Mouse (Mus musculus) forebrain, embryonic 14.5 days (tissue): ENCODE measurements around the gene Ubr1. TPM values are rescaled to one million over a fixed set of nuclear protein-coding genes. Genes with fewer than 3 reads are reported as not detected.
"Not testable (repeated sequence)": the region's sequence is repeated elsewhere in the genome, so short reads cannot be mapped to it uniquely, and the experiment has no call there.

ENCODE experiments used
- ATAC-seq: fragments of 200-750 bp; cut with Nextera tagmentation; 2 replicates; pipeline ENCODE4 v1.8.0; 2017; ENCODE audit warnings: mild to moderate bottlenecking, moderate library complexity
- DNase-seq: peaks from one replicate; pipeline ENCODE4 v3.0.0-alpha.2; 2015; ENCODE audit warnings: low spot score
- H3K27ac ChIP-seq: fragments of 300-500 bp; sonication (generic); 2 replicates; pipeline ENCODE4 v1.5.1; 2014; ENCODE audit warnings: low read depth, mild to moderate bottlenecking, control low read depth, low read length, moderate library complexity
- H3K27me3 ChIP-seq: fragments of 300-500 bp; sonication (generic); replicated peaks from 2 replicates; pipeline ENCODE4 v1.6.1; 2014; ENCODE audit warnings: low read length, control low read depth, mixed read lengths; ENCODE audit not compliant: control insufficient read depth, insufficient read depth
- H3K36me3 ChIP-seq: fragments of 300-500 bp; sonication (generic); 2 replicates; pipeline ENCODE4 v1.6.1; 2014; ENCODE audit warnings: low read length, control low read depth; ENCODE audit not compliant: control insufficient read depth, insufficient read depth
- H3K4me1 ChIP-seq: fragments of 300-500 bp; sonication (generic); 2 replicates; pipeline ENCODE4 v1.6.1; 2014; ENCODE audit warnings: antibody characterized with exemption, low read length, control low read depth; ENCODE audit not compliant: control insufficient read depth, insufficient read depth
- H3K4me2 ChIP-seq: fragments of 300-500 bp; sonication (generic); 2 replicates; pipeline ENCODE4 v1.6.1; 2014; ENCODE audit warnings: mild to moderate bottlenecking, control low read depth, low read length
- H3K4me3 ChIP-seq: fragments of 300-500 bp; sonication (generic); 2 replicates; pipeline ENCODE4 v1.5.1; 2014; ENCODE audit warnings: low read depth, low read length, control low read depth
- H3K9ac ChIP-seq: fragments of 300-500 bp; sonication (generic); 2 replicates; pipeline ENCODE4 v1.6.1; 2014; ENCODE audit warnings: mild to moderate bottlenecking, low read length, control low read depth, moderate library complexity
- H3K9me3 ChIP-seq: fragments of 300-500 bp; sonication (generic); replicated peaks from 2 replicates; pipeline ENCODE4 v1.6.1; 2016; ENCODE audit warnings: low read length, control low read depth, mixed read lengths; ENCODE audit not compliant: control insufficient read depth
- WGBS: fragments of 180-500 bp; shearing (Covaris S2); extraction: QIAGEN DNeasy Blood & Tissue Kit; methylation state at CpG from one replicate; pipeline ENCODE4 v1.1.7; 2014; 5-methylcytosine and 5-hydroxymethylcytosine counted together
- polyA plus RNA-seq: library from polyadenylated mRNA; unstranded; fragments of >200 nt; fragmentation: Nextera tagmentation; extraction: Ambion mirVana; gene quantifications from 2 replicates; pipeline ENCODE4 v1.2.1, GENCODE M21; 2014

The Ubr1 gene
- polyA plus RNA-seq, 1 experiment from 2014 or later = 23.8 TPM

- no peaks in the 10 kb centered on the region for H3K9me3 ChIP-seq
- no peaks in the 10 kb centered on the region for H3K27me3 ChIP-seq
- H3K4me2 ChIP-seq = no peak overlapping the region
- H3K9ac ChIP-seq = no peak overlapping the region
- ATAC-seq (no peak), DNase-seq (peak; percentile 26)
- H3K27ac ChIP-seq = no peak overlapping the region
- 35% methylated on average over 2 of the region's 2 CpGs for WGBS
- no peaks in the 10 kb centered on the region for H3K4me1 ChIP-seq
- H3K36me3 ChIP-seq = no peaks in the 10 kb centered on the region
- no peak overlapping the region for H3K4me3 ChIP-seq
Measured at GRCm38 (mm10) chr2:120978693-120979037, 8.2 kb upstream of the Ubr1 start.

GRCm38 (mm10) chr2:120977926-120978692, 7.6 kb upstream of the Ubr1 start:
- H3K4me1 ChIP-seq = no peaks in the 10 kb centered on the region
- no peaks in the 10 kb centered on the region for H3K9me3 ChIP-seq
- peak overlapping the region; percentile 89 for H3K9ac ChIP-seq
- ATAC-seq = no peak
- no peak for DNase-seq
- H3K27me3 ChIP-seq = no peaks in the 10 kb centered on the region
- peak overlapping the region; percentile 91 for H3K4me2 ChIP-seq
- H3K4me3 ChIP-seq = peak overlapping the region; percentile 75
- peak overlapping the region; percentile 72; the same call in 1 of the 2 replicates for H3K27ac ChIP-seq
- H3K36me3 ChIP-seq = no peaks in the 10 kb centered on the region
- WGBS = 82% methylated on average over 8 of the region's 8 CpGs

GRCm38 (mm10) chr2:120976990-120977925, 6.7 kb upstream of the Ubr1 start, which contains the start of gene Tmem62:
TSS of gene Tmem62 (plus strand) at chr2:120977017.
- Histone ChIP-seq H3K4me3 (peak within 1 kb of the TSS; percentile 75), H3K27ac (peak within 1 kb of the TSS; percentile 72), H3K36me3 (no peaks in the 10 kb centered on the region), H3K4me1 (no peaks in the 10 kb centered on the region), H3K9me3 (no peaks in the 10 kb centered on the region), H3K9ac (peak within 1 kb of the TSS; percentile 89), H3K4me2 (peak within 1 kb of the TSS; percentile 91), H3K27me3 (no peaks in the 10 kb centered on the region)
- DNase-seq = peak; percentile 48
- peak; percentile 78 for ATAC-seq
- under 1% methylated on average over 58 of the region's 71 CpGs for WGBS

- ATAC-seq (no peak), DNase-seq (peak; percentile 8)
- Histone ChIP-seq H3K4me3 (no peak overlapping the region), H3K4me2 (peak overlapping the region; percentile 91; the same call in 1 of the 2 replicates), H3K9me3 (no peaks in the 10 kb centered on the region), H3K27ac (no peak overlapping the region), H3K36me3 (no peaks in the 10 kb centered on the region), H3K9ac (no peak overlapping the region), H3K4me1 (no peaks in the 10 kb centered on the region), H3K27me3 (no peaks in the 10 kb centered on the region)
- WGBS = 52% methylated on average over 4 of the region's 4 CpGs
Measured at GRCm38 (mm10) chr2:120976308-120976707, 5.8 kb upstream of the Ubr1 start.

- no peak overlapping the region for H3K4me2 ChIP-seq
- no peaks in the 10 kb centered on the region for H3K36me3 ChIP-seq
- no peak overlapping the region for H3K9ac ChIP-seq
- ATAC-seq = no peak
- DNase-seq = no peak
- H3K4me3 ChIP-seq = no peak overlapping the region
- H3K9me3 ChIP-seq = no peaks in the 10 kb centered on the region
- H3K4me1 ChIP-seq = peaks cover 9% of the 10 kb centered on the region
- 15% methylated on average over 5 of the region's 5 CpGs for WGBS
- no peak overlapping the region for H3K27ac ChIP-seq
- H3K27me3 ChIP-seq = no peaks in the 10 kb centered on the region
Measured at GRCm38 (mm10) chr2:120972964-120973363, 2.4 kb upstream of the Ubr1 start.

GRCm38 (mm10) chr2:120972257-120972656, 1.7 kb upstream of the Ubr1 start:
- ATAC-seq = not testable (repeated sequence)

GRCm38 (mm10) chr2:120971766-120972165, 1.3 kb upstream of the Ubr1 start:
- peaks cover 9% of the 10 kb centered on the region for H3K4me1 ChIP-seq
- no peak overlapping the region for H3K9ac ChIP-seq
- DNase-seq (no peak), ATAC-seq (no peak)
- H3K9me3 ChIP-seq = no peaks in the 10 kb centered on the region
- WGBS = 87% methylated on average over 4 of the region's 4 CpGs
- no peak overlapping the region for H3K27ac ChIP-seq
- no peaks in the 10 kb centered on the region for H3K36me3 ChIP-seq
- no peak overlapping the region for H3K4me3 ChIP-seq
- no peak overlapping the region for H3K4me2 ChIP-seq
- H3K27me3 ChIP-seq = no peaks in the 10 kb centered on the region

More at GRCm38 (mm10) chr2:120972257-120972656, 1.7 kb upstream of the Ubr1 start:
- not testable (repeated sequence) for DNase-seq, H3K9me3 ChIP-seq, H3K9ac ChIP-seq, H3K4me1 ChIP-seq, H3K27ac ChIP-seq, H3K4me2 ChIP-seq, H3K4me3 ChIP-seq, H3K27me3 ChIP-seq, H3K36me3 ChIP-seq
- 95% methylated on average over 8 of the region's 8 CpGs for WGBS

GRCm38 (mm10) chr2:120970045-120970539, 423 bp downstream of the Ubr1 start:
- H3K9ac ChIP-seq = peak overlapping the region; percentile 89
- H3K4me2 ChIP-seq = peak overlapping the region; percentile 81
- no peaks in the 10 kb centered on the region for H3K9me3 ChIP-seq
- ATAC-seq (peak; percentile 83), DNase-seq (no peak)
- peaks cover 9% of the 10 kb centered on the region for H3K4me1 ChIP-seq
- H3K27ac ChIP-seq = peak overlapping the region; percentile 83
- H3K27me3 ChIP-seq = no peaks in the 10 kb centered on the region
- peak overlapping the region; percentile 71 for H3K4me3 ChIP-seq
- peaks cover 5% of the 10 kb centered on the region for H3K36me3 ChIP-seq
- under 1% methylated on average over 23 of the region's 23 CpGs for WGBS
